Comparison of ENCODE assay signal across 14 mouse cellular contexts in genomic region chr16:13414566-13414965, GRCm38 (mm10).
DNase-seq lines count a peak whose midpoint lies in the region.
"Had no signal": no experiment of that assay in that cellular context is flagged by ENCODE, and none has a peak within 500 bp of the region (broad histone marks: within the 10 kb centered on the region; RNA-seq: fewer than 3 reads in every experiment).

No protein-coding gene starts in this region.

- intact Hi-C loops in gastrocnemius, postnatal 36 days (cut with DNase I) = no loop called here
- intact Hi-C loops in heart, postnatal 14 days (cut with DNase I) = no loop called here

- DNase-seq in gastrocnemius, adult 18-20 months (ENCODE audit: low spot score) = peak; percentile 68
- no peak for DNase-seq in gastrocnemius, postnatal 36 days
- DNase-seq in heart, adult 9 months (ENCODE audit: low spot score in 2 of 2) = peak; percentile 10 to 34
- no peak for DNase-seq in heart, postnatal 14 days
- DNase-seq in 3T3-L1 (ENCODE audit: low read depth, low spot score) = peak; percentile 54
- DNase-seq in fibroblast of lung, adult 2 months (ENCODE audit: low read depth) = peak; percentile 63
- no peak for DNase-seq in MN1 (ENCODE audit: low spot score)
- DNase-seq: cerebellum, adult 11-12 months; cerebellum, postnatal 36 days; kidney, adult 8-10 months; kidney, postnatal 36 days; lung, embryonic 14.5 days; midbrain, embryonic 14.5 days; thymus, postnatal 36 days had no signal

Comparison
In these comparisons a context has a peak if more than half of its experiments do, and no peak if none do; other contexts are left out.
1. DNase-seq: peak in gastrocnemius, adult 18-20 months (single experiment), heart, adult 9 months (2 of 2), 3T3-L1 (single experiment) and fibroblast of lung, adult 2 months (single experiment); none in gastrocnemius, postnatal 36 days (0 of 2), heart, postnatal 14 days (0 of 2) and MN1 (single experiment).